Mouse (Mus musculus) cerebellum, adult 2 months (tissue): ENCODE data around the gene Fstl1. TPM values are rescaled to one million over a fixed set of nuclear protein-coding genes. Genes with fewer than 3 reads are reported as not detected.

Source experiments
- DNase-seq, 2 experiments: peaks; one replicate each; pipeline ENCODE4 v3.0.0; 2021
- H3K27ac ChIP-seq: fragments of 200-500 bp; 2 replicates; pipeline ENCODE4 v1.5.1; 2012; ENCODE audit warnings: low read length, control low read depth, inconsistent platforms; ENCODE audit not compliant: insufficient read depth
- H3K27me3 ChIP-seq: fragments of 200-500 bp; 2 replicates; pipeline ENCODE4 v1.6.1; 2012; ENCODE audit warnings: inconsistent platforms, mild to moderate bottlenecking, low read length, moderate library complexity; ENCODE audit not compliant: control insufficient read depth, insufficient read depth
- H3K4me1 ChIP-seq: fragments of 200-500 bp; 2 replicates; pipeline ENCODE4 v1.6.1; 2011; ENCODE audit warnings: low read length; ENCODE audit not compliant: control insufficient read depth, insufficient read depth
- H3K4me3 ChIP-seq: fragments of 200-500 bp; replicated peaks from 2 replicates; pipeline ENCODE3; 2011; ENCODE audit warnings: mild to moderate bottlenecking, low read depth, low read length, control low read depth; ENCODE audit not compliant: insufficient read depth
- CTCF ChIP-seq: fragments of 200-500 bp; IDR thresholded peaks from 2 replicates; pipeline ENCODE4 v1.5.1; 2011; ENCODE audit warnings: low read depth, mild to moderate bottlenecking, control low read depth, low read length, moderate library complexity, borderline replicate concordance; ENCODE audit not compliant: insufficient read depth
- POLR2A ChIP-seq: fragments of 200-500 bp; IDR thresholded peaks from 2 replicates; pipeline ENCODE4 v1.6.1; 2011; ENCODE audit warnings: low read length, control low read depth, borderline replicate concordance; ENCODE audit not compliant: insufficient read depth
- WGBS: fragments of 180-500 bp; shearing (Covaris S2); methylation state at CpG from one replicate; pipeline ENCODE4 v1.1.7; 2018; 5-methylcytosine and 5-hydroxymethylcytosine counted together
- polyA plus RNA-seq: library from polyadenylated mRNA; depleted of rRNA; stranded (reverse); fragments of >200 nt; gene quantifications from 2 replicates; pipeline ENCODE4 v1.2.3, GENCODE M21; 2012

The Fstl1 gene
- polyA plus RNA-seq, 1 experiment, result 35.2 TPM

- Histone ChIP-seq H3K4me3 (no peak overlapping the region), H3K27ac (no peak overlapping the region), H3K27me3 (no peaks in the 10 kb centered on the region), H3K4me1 (no peaks in the 10 kb centered on the region)
- WGBS, result 77% methylated on average over 4 of the region's 4 CpGs
- no peak for DNase-seq
- no peak for TF ChIP-seq POLR2A
- no peak for TF ChIP-seq CTCF
These were observed 34.4 kb upstream of the Fstl1 start for GRCm38 (mm10) chr16:37742266-37742665.

GRCm38 (mm10) chr16:37752876-37753275, 23.8 kb upstream of the Fstl1 start:
- H3K27ac ChIP-seq, result no peak overlapping the region
- no peak for DNase-seq
- no peaks in the 10 kb centered on the region for H3K27me3 ChIP-seq
- H3K4me3 ChIP-seq, result no peak overlapping the region
- H3K4me1 ChIP-seq, result no peaks in the 10 kb centered on the region
- TF ChIP-seq POLR2A, result no peak
- no peak for TF ChIP-seq CTCF
- 11% methylated on average over 2 of the region's 2 CpGs for WGBS

- H3K4me3 ChIP-seq, result no peak overlapping the region
- H3K4me1 ChIP-seq, result no peaks in the 10 kb centered on the region
- 100% methylated on average over 1 of the region's 1 CpGs for WGBS
- no peaks in the 10 kb centered on the region for H3K27me3 ChIP-seq
- DNase-seq, result no peak
- H3K27ac ChIP-seq, result no peak overlapping the region
- TF ChIP-seq CTCF (no peak), POLR2A (no peak)
These were observed 22.9 kb upstream of the Fstl1 start for GRCm38 (mm10) chr16:37753809-37754208.

GRCm38 (mm10) chr16:37754483-37754882, 22.2 kb upstream of the Fstl1 start:
- no peak for DNase-seq
- H3K4me1 ChIP-seq, result no peaks in the 10 kb centered on the region
- no peaks in the 10 kb centered on the region for H3K27me3 ChIP-seq
- TF ChIP-seq CTCF, result no peak
- H3K27ac ChIP-seq, result no peak overlapping the region
- WGBS, result 44% methylated on average over 4 of the region's 4 CpGs
- H3K4me3 ChIP-seq, result no peak overlapping the region

- DNase-seq, result no peak
- no peaks in the 10 kb centered on the region for H3K4me1 ChIP-seq
- no peak overlapping the region for H3K27ac ChIP-seq
- TF ChIP-seq POLR2A, result no peak
- TF ChIP-seq CTCF, result no peak
- WGBS, result 95% methylated on average over 2 of the region's 2 CpGs
- H3K27me3 ChIP-seq, result no peaks in the 10 kb centered on the region
- no peak overlapping the region for H3K4me3 ChIP-seq
These were observed 19.4 kb upstream of the Fstl1 start for GRCm38 (mm10) chr16:37757223-37757622.

GRCm38 (mm10) chr16:37763797-37764196, 12.9 kb upstream of the Fstl1 start:
- DNase-seq, result no peak
- no peaks in the 10 kb centered on the region for H3K27me3 ChIP-seq
- 50% methylated on average over 5 of the region's 5 CpGs for WGBS
- no peak overlapping the region for H3K27ac ChIP-seq
- TF ChIP-seq POLR2A (no peak), CTCF (no peak)
- H3K4me1 ChIP-seq, result no peaks in the 10 kb centered on the region
- no peak overlapping the region for H3K4me3 ChIP-seq

GRCm38 (mm10) chr16:37776166-37776859, 360 bp upstream of the Fstl1 start:
- WGBS, result 35% methylated on average over 14 of the region's 14 CpGs
- no peak overlapping the region for H3K27ac ChIP-seq
- H3K4me3 ChIP-seq, result peak overlapping the region; percentile 78
- no peaks in the 10 kb centered on the region for H3K27me3 ChIP-seq
- DNase-seq, result no peak
- no peak for TF ChIP-seq CTCF
- TF ChIP-seq POLR2A, result no peak
- H3K4me1 ChIP-seq, result no peaks in the 10 kb centered on the region; the same call in 1 of the 2 replicates

- 65% methylated on average over 4 of the region's 4 CpGs for WGBS
- no peaks in the 10 kb centered on the region; the same call in 1 of the 2 replicates for H3K4me1 ChIP-seq
- H3K27me3 ChIP-seq, result no peaks in the 10 kb centered on the region
- DNase-seq, result no peak
- no peak overlapping the region for H3K27ac ChIP-seq
- H3K4me3 ChIP-seq, result no peak overlapping the region
- TF ChIP-seq CTCF, result no peak
- no peak for TF ChIP-seq POLR2A
These were observed 1.3 kb downstream of the Fstl1 start for GRCm38 (mm10) chr16:37777796-37778475.
